Mouse (Mus musculus): ENCODE data around the gene Vash2. TPM values are rescaled to one million over a fixed set of nuclear protein-coding genes. Genes with fewer than 3 reads are reported as not detected.

Vash2 gene
- 10 to 100 TPM in 1 of 2 experiments, 1 to 10 TPM in 1; 1.8 to 12.0 TPM for polyA plus RNA-seq (2012; fragmentation: generic; extraction: Trizol)

DNA sequence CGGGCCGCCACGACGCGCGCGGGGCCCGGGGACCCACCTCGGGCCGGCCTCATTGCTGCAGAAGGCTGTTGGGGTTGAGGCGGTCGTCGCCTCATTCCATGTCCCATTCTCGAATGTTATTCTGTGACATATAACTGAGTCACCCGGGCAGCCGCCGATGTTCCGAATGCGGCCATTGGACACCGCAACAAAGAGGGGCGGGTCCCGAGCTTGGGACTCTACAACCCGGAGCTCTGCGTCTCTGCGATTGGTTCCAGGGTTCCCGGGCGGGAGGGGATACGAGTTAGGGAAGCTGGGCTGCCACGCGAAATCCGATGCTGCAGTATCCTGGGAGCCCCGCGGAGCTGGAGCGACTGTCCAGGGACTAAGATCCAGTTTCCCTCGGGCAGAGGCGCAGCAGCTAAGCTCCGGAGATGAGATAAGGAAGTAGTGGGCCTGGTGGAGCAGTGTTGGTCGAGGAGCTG is at the start of gene Vash2:
Gene Vash2 (minus strand): TSS at position 197 of the 464 bp plus-strand sequence.

DNA sequence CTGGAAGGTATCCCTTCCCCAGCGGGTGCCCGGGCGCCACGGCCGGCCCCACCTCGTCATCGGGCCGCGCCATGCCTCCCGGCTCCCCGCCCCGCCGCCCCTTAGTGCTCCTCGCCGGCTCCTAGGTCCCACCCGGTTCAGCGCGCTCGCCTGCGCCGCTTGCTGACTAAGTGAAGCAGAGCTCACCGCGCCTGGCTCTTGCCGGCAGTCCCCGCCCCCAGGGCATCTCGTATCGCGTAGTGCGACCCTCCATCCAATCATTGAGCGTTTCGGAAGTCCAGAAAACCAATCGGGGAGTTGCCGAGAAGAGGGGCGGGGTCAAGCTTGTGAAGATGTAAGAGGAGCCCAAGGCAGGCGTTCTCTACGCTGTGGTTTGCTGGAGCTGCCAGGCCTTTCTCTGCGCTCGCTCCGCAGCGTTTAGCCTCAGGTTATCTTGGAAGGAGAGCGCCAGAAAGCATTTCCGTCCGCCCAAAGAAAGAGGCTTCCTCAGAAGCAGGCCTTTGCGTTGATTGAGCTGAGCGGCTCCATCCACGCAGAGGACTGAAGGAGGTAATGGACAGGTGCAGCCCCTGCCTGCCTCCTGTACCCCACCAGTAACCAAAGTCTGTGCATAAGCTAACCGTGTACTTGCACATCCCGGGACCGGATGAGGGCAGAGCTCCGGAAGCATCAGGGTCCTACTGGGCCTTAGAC is 47.1 kb upstream of the Vash2 start, which contains the start of gene Flvcr1:
Gene Flvcr1 (minus strand): TSS at position 138 of the 693 bp plus-strand sequence.

DNA sequence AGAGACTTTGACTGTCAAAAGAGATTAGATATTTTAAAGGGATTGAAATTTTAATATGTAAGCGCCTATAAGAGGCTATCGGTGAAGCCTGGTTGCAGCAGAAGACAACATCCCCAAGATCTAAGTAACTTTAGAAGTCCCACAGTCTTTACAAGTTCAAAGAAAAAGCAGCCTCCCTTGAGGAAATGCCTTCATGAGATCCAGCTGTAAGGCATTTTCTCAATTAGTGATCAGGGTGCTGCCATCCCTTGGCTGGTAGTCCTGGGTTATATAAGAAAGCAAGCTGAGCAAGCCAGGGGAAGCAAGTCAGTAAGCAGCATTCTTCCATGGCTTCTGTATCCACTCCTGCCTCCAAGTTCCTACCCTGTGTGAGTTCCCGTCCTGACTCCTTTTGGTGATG is 54.3 kb downstream of the Vash2 start, which contains the start of gene Angel2:
Gene Angel2 (plus strand): TSS at position 301 of the 400 bp plus-strand sequence.

DNA sequence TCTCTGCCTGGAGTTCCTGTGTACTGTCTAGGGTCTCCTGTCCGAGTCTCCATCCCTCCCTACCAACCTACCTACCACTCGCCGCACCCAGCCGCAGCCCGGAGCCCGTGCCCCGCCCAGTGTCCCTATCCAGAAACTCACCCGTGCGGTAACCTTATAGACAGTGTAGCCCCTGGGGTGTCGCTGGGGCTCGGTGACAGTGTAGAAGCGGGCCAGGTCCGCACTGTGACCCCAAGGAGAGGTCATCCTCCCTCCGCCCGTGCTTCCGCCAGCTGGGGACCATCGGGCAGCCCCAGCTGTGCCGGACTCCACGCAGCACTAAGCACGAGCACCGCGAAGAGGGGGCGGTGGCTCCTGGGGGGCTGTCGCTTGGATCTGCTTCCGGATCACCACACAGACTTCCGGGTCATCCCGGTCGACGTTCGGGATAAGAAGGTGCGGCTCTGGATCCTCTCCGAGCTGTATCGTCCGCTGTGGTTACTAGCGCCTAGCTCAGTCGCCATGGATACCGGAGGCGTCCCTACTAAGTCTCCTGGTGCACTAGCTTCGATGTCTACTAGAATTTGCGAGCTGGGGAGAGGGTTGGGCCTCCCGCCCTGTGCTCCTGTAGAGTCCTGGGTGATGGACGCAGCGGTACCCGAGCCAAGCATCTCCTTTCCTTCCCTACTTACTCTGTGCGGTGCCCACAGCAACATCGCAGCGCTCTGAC is 67.5 kb downstream of the Vash2 start, which contains the start of gene Rps6kc1:
Gene Rps6kc1 (minus strand): TSS at position 356 of the 709 bp plus-strand sequence.

Other genes with a start within 250 kb of the Vash2 start
- gene Rps6kc1, start 67.5 kb downstream of the Vash2 start, polyA plus RNA-seq (2012; fragmentation: generic; extraction: Trizol): 10 to 100 TPM in 1 of 2 experiments, 1 to 10 TPM in 1; 5.7 to 13.0 TPM
- gene Angel2, start 54.2 kb downstream of the Vash2 start, polyA plus RNA-seq (2012; fragmentation: generic; extraction: Trizol): 10 to 100 TPM in 1 of 2 experiments, 1 to 10 TPM in 1; 3.4 to 16.1 TPM
- 1 to 10 TPM; 1.9 to 2.6 TPM for gene Flvcr1, start 46.9 kb upstream of the Vash2 start, polyA plus RNA-seq (2012; fragmentation: generic; extraction: Trizol)
- gene Spata45, start 57.3 kb upstream of the Vash2 start, polyA plus RNA-seq (2012; fragmentation: generic; extraction: Trizol): not detected
- 10 to 100 TPM in 1 of 2 experiments, 1 to 10 TPM in 1; 3.8 to 12.9 TPM for gene Tatdn3, start 83.6 kb upstream of the Vash2 start, polyA plus RNA-seq (2012; fragmentation: generic; extraction: Trizol)
- 1 to 10 TPM; 1.6 to 5.3 TPM for gene Nsl1, start 83.7 kb upstream of the Vash2 start, polyA plus RNA-seq (2012; fragmentation: generic; extraction: Trizol)
- gene Batf3, start 118.6 kb upstream of the Vash2 start, polyA plus RNA-seq (2012; fragmentation: generic; extraction: Trizol): under 1 TPM; 0.37 to 0.61 TPM
- not detected for gene Fam71a, start 185.5 kb upstream of the Vash2 start, polyA plus RNA-seq (2012; fragmentation: generic; extraction: Trizol)
- 1 to 10 TPM in 1 of 2 experiments, under 1 TPM in 1; 0.20 to 1.1 TPM for gene Atf3, start 238.7 kb upstream of the Vash2 start, polyA plus RNA-seq (2012; fragmentation: generic; extraction: Trizol)